Mouse (Mus musculus) limb, embryonic 14.5 days (tissue): ENCODE data around the gene Smco2. TPM values are rescaled to one million over a fixed set of nuclear protein-coding genes. Genes with fewer than 3 reads are reported as not detected.

Source experiments
- ATAC-seq: fragments of 200-750 bp; cut with Nextera tagmentation; 2 replicates; pipeline ENCODE4 v1.8.0; 2017; ENCODE audit warnings: low read depth, moderate number of reproducible peaks, moderate TSS enrichment; ENCODE audit not compliant: low FRiP score
- DNase-seq: peaks from one replicate; pipeline ENCODE4 v3.0.0-alpha.2; 2015; ENCODE audit warnings: low spot score
- H3K27ac ChIP-seq: fragments of 300-500 bp; sonication (generic); replicated peaks from 2 replicates; pipeline ENCODE4 v1.5.1; 2014; ENCODE audit warnings: low read depth, mild to moderate bottlenecking, low read length, moderate library complexity, mixed read lengths
- H3K27me3 ChIP-seq: fragments of 300-500 bp; sonication (generic); 2 replicates; pipeline ENCODE4 v1.6.1; 2014; ENCODE audit warnings: low read length, mixed read lengths; ENCODE audit not compliant: control insufficient read depth, insufficient read depth
- H3K36me3 ChIP-seq: fragments of 300-500 bp; sonication (generic); 2 replicates; pipeline ENCODE4 v1.6.1; 2014; ENCODE audit warnings: mild to moderate bottlenecking, low read length, moderate library complexity, mixed read lengths; ENCODE audit not compliant: control insufficient read depth, insufficient read depth
- H3K4me1 ChIP-seq: fragments of 300-500 bp; sonication (generic); 2 replicates; pipeline ENCODE4 v1.6.1; 2014; ENCODE audit warnings: antibody characterized with exemption, low read length, mixed read lengths; ENCODE audit not compliant: control insufficient read depth, insufficient read depth
- H3K4me2 ChIP-seq: fragments of 300-500 bp; sonication (generic); replicated peaks from 2 replicates; pipeline ENCODE4 v1.6.1; 2014; ENCODE audit warnings: low read depth, mild to moderate bottlenecking, low read length, moderate library complexity; ENCODE audit not compliant: severe bottlenecking
- H3K4me3 ChIP-seq: fragments of 300-500 bp; sonication (generic); replicated peaks from 2 replicates; pipeline ENCODE4 v1.5.1; 2014; ENCODE audit warnings: low read length
- H3K9ac ChIP-seq: fragments of 300-500 bp; sonication (generic); 2 replicates; pipeline ENCODE4 v1.6.1; 2014; ENCODE audit warnings: mild to moderate bottlenecking, low read depth, low read length, moderate library complexity; ENCODE audit not compliant: severe bottlenecking
- H3K9me3 ChIP-seq: fragments of 300-500 bp; sonication (generic); 2 replicates; pipeline ENCODE4 v1.6.1; 2016; ENCODE audit warnings: low read length; ENCODE audit not compliant: control insufficient read depth
- POLR2A ChIP-seq: fragments of 200-500 bp; IDR thresholded peaks from 2 replicates; pipeline ENCODE4 v1.8.0; 2012; ENCODE audit warnings: inconsistent platforms, mild to moderate bottlenecking, moderate library complexity, borderline replicate concordance; ENCODE audit not compliant: insufficient read depth, insufficient read length; ENCODE audit errors: extremely low read depth
- WGBS: fragments of 180-500 bp; shearing (Covaris S2); extraction: QIAGEN DNeasy Blood & Tissue Kit; methylation state at CpG from one replicate; pipeline ENCODE4 v1.1.7; 2014; 5-methylcytosine and 5-hydroxymethylcytosine counted together
- polyA plus RNA-seq, 2 experiments: library from polyadenylated mRNA; depleted of rRNA in 1 of 2; stranded (reverse) in 1 of 2; unstranded in 1 of 2; fragments of >200 nt; fragmentation: Nextera tagmentation in 1 of 2; extraction: Ambion mirVana in 1 of 2; gene quantifications; 2 replicates each; pipeline versions ENCODE4 v1.2.1 to v1.2.3; 2012 to 2014

The Smco2 gene
- polyA plus RNA-seq, 2 experiments, result not detected

DNA sequence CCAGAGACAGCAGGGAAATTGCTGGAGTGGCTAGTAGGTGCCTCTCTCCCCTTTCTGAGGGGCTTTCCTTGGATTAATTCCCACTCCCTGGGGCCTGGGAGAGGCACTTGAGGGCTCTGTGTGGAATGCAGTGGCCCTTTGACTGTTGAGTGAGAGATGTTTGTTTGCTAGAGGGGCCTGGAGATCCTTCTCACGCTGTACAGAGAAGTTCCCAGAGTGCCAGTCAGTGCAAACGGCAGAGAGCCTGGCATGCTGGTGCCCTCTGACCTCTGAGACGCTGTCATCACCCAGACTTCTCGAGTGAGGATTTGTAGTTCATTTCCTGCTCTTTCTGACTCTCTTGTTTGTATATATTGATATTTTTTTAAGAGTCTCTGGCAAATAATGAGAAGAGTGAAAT is 14.1 kb upstream of the Smco2 start:
- no peak for TF ChIP-seq POLR2A
- Histone ChIP-seq H3K4me3 (no peak overlapping the region), H3K27ac (no peak overlapping the region), H3K9me3 (no peaks in the 10 kb centered on the region), H3K4me2 (no peak overlapping the region), H3K27me3 (no peaks in the 10 kb centered on the region), H3K4me1 (no peaks in the 10 kb centered on the region), H3K9ac (no peak overlapping the region), H3K36me3 (0 out of 2 replicates have a peak, but pooled peaks cover 6% of the 10 kb centered on the region)
- no peak for DNase-seq
- ATAC-seq, result no peak
- WGBS, result 24% methylated on average over 4 of the region's 4 CpGs

DNA sequence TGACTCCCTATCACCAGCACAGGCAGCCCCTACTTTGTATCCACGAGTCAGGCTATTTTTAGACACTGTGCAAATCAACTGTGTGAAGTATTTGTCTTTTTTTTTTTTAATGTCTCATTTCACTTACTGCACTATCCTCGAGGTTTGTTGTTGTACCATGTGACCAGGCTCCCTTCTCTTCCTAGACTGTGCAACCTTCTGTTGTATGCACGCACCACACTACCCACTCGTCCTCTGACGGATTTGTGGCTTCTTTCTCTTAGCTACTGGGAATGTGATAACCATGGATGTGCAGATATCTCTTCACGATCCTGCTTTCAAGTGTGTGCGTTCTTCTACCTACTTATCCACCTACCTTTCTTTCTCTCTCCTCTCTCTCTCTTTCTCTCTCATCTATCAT is 12.6 kb upstream of the Smco2 start:
- TF ChIP-seq POLR2A, result no peak
- Histone ChIP-seq H3K4me3 (no peak overlapping the region), H3K27me3 (no peaks in the 10 kb centered on the region), H3K9ac (no peak overlapping the region), H3K36me3 (0 out of 2 replicates have a peak, but pooled peaks cover 4% of the 10 kb centered on the region), H3K9me3 (no peaks in the 10 kb centered on the region), H3K27ac (no peak overlapping the region), H3K4me1 (no peaks in the 10 kb centered on the region), H3K4me2 (no peak overlapping the region)
- WGBS, result 83% methylated on average over 7 of the region's 7 CpGs
- ATAC-seq (no peak), DNase-seq (no peak)

DNA sequence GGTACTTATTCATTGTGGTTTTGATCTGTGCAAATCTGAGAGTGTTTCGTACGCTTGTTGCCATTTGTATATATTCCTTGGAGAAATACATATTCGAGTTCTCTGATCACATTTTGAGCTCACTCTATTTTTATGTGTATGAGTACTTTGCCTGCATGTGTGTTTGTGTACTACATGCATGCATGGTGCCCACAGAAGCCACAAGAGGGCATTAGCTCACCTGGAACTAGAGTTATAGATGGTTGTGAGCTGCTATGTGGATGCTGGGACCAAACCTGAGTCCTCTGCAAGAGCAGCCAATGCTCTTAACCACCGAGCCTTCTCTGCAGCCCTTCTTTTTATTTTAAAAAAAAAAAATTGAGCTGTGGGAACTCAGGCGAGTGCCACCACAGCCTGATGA is 11.5 kb upstream of the Smco2 start:
- H3K4me2 ChIP-seq, result no peak overlapping the region
- 91% methylated on average over 5 of the region's 5 CpGs for whole genome bisulfite sequencing
- no peaks in the 10 kb centered on the region for H3K36me3 ChIP-seq
- no peaks in the 10 kb centered on the region for H3K9me3 ChIP-seq
- H3K27me3 ChIP-seq, result no peaks in the 10 kb centered on the region
- H3K4me1 ChIP-seq, result no peaks in the 10 kb centered on the region
- no peak overlapping the region for H3K27ac ChIP-seq
- no peak overlapping the region for H3K4me3 ChIP-seq
- no peak for ATAC-seq
- no peak for DNase-seq
- no peak overlapping the region for H3K9ac ChIP-seq
- no peak for TF ChIP-seq POLR2A

DNA sequence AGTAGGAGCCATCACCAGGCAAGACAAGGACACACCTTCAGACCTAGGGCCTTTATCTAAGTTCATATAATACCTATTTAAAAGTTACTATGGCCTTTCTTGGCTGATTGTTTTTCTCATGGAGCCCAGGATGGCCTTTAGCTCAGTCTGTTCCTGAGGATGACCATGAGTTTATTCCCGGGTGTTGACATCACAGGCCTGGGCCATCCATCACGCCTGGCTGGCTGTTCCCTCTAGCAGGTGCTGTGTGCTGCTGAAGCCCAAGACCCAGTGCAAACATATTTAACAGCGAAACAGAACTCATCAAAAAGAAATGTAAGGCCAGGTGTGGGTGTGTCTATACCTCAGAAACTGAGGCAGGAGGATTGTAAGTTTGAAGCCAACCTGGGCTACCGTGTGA is 11.0 kb upstream of the Smco2 start:
- Histone ChIP-seq H3K4me1 (no peaks in the 10 kb centered on the region), H3K4me3 (no peak overlapping the region), H3K4me2 (no peak overlapping the region), H3K9me3 (no peaks in the 10 kb centered on the region), H3K36me3 (no peaks in the 10 kb centered on the region), H3K27ac (no peak overlapping the region), H3K9ac (no peak overlapping the region), H3K27me3 (no peaks in the 10 kb centered on the region)
- TF ChIP-seq POLR2A, result no peak
- no peak for DNase-seq
- 84% methylated on average over 4 of the region's 4 CpGs for WGBS
- no peak for ATAC-seq

DNA sequence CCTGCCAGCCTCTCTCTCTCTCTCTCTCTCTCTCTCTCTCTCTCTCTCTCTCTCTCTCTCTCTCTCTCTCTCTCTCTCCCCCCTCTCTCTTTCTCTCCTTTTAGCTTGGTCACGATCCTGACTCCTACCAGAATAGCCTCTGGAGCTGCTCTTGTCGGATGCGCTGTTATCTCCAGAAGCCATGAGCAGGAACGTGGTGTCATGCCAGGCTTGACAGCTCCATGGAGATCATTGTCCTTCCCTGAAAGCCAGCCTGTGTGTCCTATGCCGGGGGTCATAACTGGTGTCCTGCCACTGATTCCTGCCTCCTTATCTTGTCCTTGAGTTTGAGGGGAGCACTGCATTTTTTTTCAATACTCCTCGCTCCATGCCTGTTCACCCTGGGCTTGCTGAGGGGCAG is 5.0 kb upstream of the Smco2 start:
- WGBS, result 87% methylated on average over 6 of the region's 6 CpGs
- no peaks in the 10 kb centered on the region for H3K4me1 ChIP-seq
- no peak for ATAC-seq

DNA sequence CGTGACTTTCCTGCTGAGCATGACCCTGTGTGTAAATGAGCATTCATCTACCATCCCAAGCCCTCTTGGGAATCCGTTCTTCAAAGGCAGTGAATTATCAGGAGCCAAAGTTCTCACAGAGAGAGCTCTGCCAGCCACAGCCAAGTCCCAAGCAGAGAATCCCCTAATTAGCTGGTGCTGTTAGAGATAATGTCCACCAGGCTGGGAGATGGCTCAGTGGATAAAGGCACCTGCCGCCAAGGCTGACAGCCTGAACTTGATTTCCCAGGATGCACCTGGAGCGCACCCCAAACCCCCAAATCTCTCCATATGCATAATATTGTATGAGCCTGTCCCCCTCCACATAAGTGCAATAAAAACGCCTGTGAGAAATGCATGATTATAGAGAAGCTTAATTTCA is 4.6 kb upstream of the Smco2 start:
- no peak for ATAC-seq
- 80% methylated on average over 5 of the region's 5 CpGs for WGBS
- TF ChIP-seq POLR2A, result no peak

More for the DNA sequence above, 5.0 kb upstream of the Smco2 start:
- Histone ChIP-seq H3K4me3 (no peak overlapping the region), H3K27ac (no peak overlapping the region), H3K4me2 (no peak overlapping the region), H3K36me3 (no peaks in the 10 kb centered on the region), H3K9ac (no peak overlapping the region), H3K9me3 (no peaks in the 10 kb centered on the region), H3K27me3 (no peaks in the 10 kb centered on the region)
- DNase-seq, result no peak
- no peak for TF ChIP-seq POLR2A

More for the DNA sequence above, 4.6 kb upstream of the Smco2 start:
- DNase-seq, result no peak
- Histone ChIP-seq H3K9ac (no peak overlapping the region), H3K27ac (no peak overlapping the region), H3K4me2 (no peak overlapping the region), H3K4me1 (no peaks in the 10 kb centered on the region), H3K36me3 (no peaks in the 10 kb centered on the region), H3K9me3 (no peaks in the 10 kb centered on the region), H3K4me3 (no peak overlapping the region), H3K27me3 (no peaks in the 10 kb centered on the region)
